Mouse (Mus musculus): ENCODE results near the gene Fbxw21.
"Not testable (repeated sequence)": the region's sequence is repeated elsewhere in the genome, so short reads cannot be mapped to it uniquely, and the experiment has no call there.

The Fbxw21 gene

GRCm38 (mm10) chr9:109161941-109162340, at the start of gene Fbxw21:
Gene Fbxw21 (minus strand): TSS chr9:109162041.
- DNase-seq (ENCODE audit: low spot score) = no peak

DNA sequence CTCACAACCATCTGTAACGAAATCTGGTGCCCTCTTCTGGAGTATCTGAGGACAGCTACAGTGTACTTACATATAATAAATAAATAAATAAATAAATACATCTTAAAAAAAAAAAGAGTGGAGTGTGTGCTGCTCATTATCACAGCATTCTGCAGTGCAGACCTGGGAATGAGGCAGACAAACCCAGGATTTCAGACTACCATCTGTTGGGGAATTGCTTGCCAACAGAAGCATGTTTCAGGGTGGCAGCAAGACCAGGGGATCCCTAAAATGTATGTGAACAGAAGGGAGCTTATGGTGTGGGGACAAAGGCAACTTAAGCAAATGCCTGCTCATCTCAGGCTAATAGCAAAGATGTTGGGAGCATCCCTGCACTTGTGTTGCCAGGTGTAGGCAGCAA, 39.5 kb upstream of the Fbxw21 start:
- DNase-seq (ENCODE audit: low spot score) = not testable (repeated sequence)

DNA sequence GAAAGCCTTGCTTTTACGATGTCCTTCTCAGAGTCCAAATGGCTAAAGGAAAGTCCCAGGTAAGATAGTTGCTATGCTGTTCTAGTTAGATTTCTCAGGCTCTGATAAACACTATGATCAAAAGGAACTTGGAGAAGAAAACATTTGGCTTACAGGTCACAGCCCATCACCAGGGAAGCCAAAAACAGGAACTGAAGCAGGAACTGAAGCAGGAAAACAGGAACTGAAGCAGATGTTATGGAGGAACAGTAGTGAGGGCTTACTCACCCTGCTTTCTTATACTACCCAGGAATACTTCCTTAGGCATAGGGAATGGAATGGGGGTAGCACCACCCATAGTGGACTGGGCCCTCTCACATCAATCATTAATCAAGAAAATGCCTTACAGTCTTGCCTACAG, 38.5 kb upstream of the Fbxw21 start:
- no peak for DNase-seq (ENCODE audit: low spot score)

GRCm38 (mm10) chr9:109199353-109199752, 37.5 kb upstream of the Fbxw21 start:
- DNase-seq (ENCODE audit: low spot score) = no peak

GRCm38 (mm10) chr9:109195875-109196274, 34.0 kb upstream of the Fbxw21 start, which contains the start of gene Fbxw13:
Gene Fbxw13 (minus strand): TSS chr9:109195975.
- not testable (repeated sequence) for DNase-seq (ENCODE audit: low spot score)

- DNase-seq (ENCODE audit: low spot score) = no peak
These were observed 15.4 kb upstream of the Fbxw21 start for GRCm38 (mm10) chr9:109177208-109177607.

GRCm38 (mm10) chr9:109176301-109176700, 14.5 kb upstream of the Fbxw21 start:
- DNase-seq (ENCODE audit: low spot score) = no peak

DNA sequence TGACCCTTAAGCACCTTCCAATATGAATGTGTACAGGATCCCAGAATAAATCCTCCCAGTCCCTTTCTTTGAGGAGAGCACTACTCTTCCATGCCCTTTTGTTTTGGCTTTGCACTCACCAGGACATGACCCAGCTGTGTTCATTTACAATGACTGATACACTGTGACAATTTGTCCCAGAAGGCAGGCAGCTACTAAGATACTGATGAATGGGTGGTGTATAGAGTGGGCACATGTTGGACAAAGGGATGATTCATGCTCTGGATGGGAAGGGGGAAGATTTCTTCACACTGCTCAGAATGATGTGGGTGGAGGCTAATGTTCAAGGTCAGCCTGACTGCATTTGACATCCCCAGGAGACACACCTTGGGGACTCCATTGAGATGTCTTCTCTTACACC, 5.5 kb upstream of the Fbxw21 start:
- no peak for DNase-seq (ENCODE audit: low spot score)

DNA sequence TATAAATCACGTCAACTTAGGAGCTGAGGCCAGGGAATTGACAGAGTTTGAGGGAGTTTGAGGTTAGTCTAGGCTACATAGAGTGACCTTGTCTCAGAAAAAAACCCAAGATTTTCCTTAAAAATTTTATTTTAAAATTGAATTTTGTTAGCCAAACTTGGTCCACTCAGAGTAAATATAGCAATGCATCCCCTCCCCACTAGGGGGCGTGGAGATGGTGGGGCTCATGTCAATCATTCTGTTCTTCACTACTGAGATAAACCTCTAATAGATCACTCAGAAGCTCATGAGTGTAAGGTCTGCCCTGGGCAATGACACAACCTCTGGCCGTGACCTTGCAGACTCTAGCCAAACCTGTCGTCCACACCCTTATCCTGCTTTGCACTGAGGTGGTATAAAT, 21.4 kb downstream of the Fbxw21 start:
- DNase-seq (ENCODE audit: low spot score) = not testable (repeated sequence)

DNA sequence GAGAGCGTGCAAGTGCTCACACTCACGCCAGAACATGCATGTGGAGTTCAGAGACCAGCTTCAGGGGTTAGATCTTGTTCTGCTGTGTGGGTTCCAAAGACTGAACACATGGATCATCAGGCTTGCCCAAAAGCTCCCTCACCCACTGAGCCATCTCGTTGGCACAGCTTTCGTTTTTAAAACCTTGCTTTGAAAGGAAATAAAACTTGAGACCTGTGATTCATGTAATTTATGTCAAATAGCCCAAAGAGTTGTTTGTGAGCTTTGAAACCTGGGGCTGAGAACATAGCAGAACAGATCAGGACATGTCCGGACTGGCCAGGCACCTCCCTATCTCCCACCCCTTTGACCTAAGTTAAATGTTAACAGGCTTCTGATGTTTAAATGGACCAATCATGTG, 31.8 kb downstream of the Fbxw21 start:
- DNase-seq (ENCODE audit: low spot score) = no peak

- DNase-seq (ENCODE audit: low spot score) = peak; percentile 33
These were observed 33.6 kb downstream of the Fbxw21 start for GRCm38 (mm10) chr9:109128211-109128610.

DNA sequence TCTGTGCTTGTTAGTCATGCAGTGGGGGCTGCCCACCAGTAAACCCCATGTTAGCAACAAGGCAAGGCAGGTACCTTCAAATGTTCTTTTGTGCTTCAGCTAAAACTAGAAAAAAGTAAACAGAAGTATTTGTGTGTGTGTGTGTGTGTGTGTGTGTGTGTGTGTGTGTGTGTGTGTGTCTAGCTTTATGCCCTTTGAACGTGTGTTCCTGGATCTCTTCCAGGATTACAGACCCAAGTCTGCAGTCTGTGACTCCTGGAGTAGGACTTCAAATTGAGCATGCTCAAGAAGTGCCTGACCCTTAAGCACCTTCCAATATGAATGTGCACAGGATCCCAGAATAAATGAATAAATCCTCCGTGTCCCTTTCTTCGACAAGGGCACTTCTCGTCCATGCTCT, 34.8 kb downstream of the Fbxw21 start:
- DNase-seq (ENCODE audit: low spot score) = no peak

- no peak for DNase-seq (ENCODE audit: low spot score)
These were observed 36.4 kb downstream of the Fbxw21 start for GRCm38 (mm10) chr9:109125481-109125880.

DNA sequence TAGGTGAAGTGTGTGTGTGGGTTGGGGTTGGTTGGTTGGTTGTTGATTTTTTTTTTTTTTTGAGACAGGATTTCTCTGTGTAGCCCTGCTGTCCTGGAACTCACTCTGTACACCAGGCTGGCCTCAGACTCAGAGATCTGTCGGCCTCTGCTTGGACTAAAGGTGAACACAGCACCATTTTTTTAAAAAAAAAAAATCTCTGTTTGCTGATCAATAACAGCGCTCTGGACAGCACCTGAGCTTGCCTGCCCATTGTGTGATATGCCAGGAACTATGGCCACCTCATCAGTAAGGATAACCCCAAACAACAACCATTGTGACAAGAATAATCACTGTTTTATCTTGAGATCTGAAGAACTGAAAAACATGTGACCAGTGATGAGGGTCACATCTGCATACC, 36.8 kb downstream of the Fbxw21 start:
- DNase-seq (ENCODE audit: low spot score) = no peak

DNA sequence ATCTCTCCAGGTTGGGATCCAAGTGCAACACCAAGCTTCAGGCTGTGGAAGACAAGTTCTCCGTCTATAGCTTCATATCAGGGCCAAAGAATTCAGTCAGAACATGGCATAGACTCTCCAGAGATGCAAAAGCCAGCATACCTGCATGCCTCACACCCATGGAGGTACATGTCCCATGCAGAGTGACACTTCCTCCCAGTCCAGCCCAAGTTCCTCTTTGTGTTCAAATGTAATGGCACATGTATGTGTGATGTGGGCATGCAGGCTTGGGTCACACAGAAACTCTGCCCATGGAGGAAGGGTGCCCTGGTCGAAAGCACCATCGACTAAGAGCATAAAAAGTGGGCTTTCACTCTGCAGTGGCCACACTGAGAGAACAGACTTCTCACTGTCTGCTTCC, 37.7 kb downstream of the Fbxw21 start:
- no peak for DNase-seq (ENCODE audit: low spot score)

DNA sequence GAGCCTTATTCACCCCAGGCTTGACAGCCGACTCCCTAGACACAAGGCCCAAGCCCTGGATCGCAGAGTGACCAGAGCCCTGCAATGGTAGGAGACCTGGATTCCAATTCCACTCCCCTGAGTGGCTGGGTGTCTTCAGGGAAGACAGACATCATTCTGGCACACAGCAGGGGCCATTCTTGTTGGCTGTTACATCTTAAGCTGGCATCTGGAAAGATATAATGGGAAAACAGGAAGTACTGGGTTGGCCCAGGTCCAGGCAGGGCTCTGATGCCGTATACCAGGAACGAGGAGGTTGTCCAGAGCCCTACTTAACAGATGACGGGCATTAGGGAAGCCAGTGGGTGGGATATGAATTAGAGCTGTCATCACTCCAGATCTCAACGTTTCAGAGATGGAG, 38.6 kb downstream of the Fbxw21 start:
- DNase-seq (ENCODE audit: low spot score) = no peak

- DNase-seq (ENCODE audit: low spot score) = peak; percentile 37
These were observed 39.2 kb downstream of the Fbxw21 start for GRCm38 (mm10) chr9:109122553-109123085.

DNA sequence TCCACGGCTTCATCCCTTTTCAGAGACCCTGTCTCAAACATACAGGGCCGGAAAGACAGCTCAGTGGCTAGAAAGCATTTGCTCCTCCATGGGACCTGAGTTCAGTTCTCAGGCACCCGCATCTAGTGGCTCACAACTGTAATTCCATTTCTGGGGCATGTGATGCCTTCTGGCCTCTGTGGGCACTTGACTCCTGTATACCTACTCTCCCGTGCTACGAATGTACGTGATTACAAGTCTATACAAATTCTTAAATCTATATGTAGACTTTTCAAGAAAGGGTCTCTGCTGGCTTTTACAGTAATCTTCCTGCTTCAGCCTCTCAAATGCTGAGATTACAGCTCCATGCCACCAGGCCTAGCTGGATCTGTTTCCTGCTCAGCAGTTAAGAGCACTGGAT, 40.9 kb downstream of the Fbxw21 start:
- DNase-seq (ENCODE audit: low spot score) = no peak

- DNase-seq (ENCODE audit: low spot score) = no peak
These were observed 42.3 kb downstream of the Fbxw21 start for GRCm38 (mm10) chr9:109119571-109119970.

- no peak for DNase-seq (ENCODE audit: low spot score)
These were observed 43.7 kb downstream of the Fbxw21 start for GRCm38 (mm10) chr9:109118106-109118505.

DNA sequence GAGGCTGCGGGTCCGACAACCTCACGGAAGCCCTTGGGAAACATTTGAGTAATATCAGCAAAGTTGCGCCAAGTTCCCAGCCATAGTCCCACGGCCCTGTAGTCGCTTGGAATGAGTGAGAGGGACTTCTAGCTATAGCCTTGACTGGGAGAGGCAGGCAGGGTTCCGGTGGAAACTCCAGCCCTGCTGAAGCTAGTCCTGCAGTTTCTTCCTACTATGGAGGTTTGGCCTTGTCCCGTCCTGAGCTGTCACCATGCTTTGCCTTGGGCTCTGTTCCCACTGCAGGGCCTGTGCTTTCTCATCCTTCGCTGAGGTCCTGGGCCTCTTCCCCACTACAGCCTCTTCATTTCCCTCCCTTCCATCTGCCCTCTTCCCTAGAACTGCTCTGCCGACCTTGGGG, 45.6 kb downstream of the Fbxw21 start:
- DNase-seq (ENCODE audit: low spot score) = no peak

DNA sequence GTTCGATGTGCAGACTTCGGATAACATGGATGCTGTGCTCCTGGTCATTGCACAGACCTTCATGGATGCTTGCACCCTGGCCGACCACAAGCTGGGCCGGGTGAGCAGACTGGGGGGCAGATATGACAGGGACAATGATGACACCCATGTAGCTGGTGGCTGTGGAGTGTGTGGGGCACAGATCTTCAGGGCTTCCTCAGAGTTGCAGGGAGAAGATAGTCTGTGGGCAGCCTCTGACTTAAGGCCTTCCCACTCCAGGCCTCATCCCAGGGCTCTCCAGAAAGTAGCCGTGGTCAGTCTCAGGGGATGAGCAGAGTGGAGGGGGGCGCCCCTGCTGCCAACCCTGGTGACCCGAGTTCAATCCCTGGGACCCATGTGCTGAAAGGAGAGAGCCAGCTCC, 47.0 kb downstream of the Fbxw21 start:
- no peak for DNase-seq (ENCODE audit: low spot score)

DNA sequence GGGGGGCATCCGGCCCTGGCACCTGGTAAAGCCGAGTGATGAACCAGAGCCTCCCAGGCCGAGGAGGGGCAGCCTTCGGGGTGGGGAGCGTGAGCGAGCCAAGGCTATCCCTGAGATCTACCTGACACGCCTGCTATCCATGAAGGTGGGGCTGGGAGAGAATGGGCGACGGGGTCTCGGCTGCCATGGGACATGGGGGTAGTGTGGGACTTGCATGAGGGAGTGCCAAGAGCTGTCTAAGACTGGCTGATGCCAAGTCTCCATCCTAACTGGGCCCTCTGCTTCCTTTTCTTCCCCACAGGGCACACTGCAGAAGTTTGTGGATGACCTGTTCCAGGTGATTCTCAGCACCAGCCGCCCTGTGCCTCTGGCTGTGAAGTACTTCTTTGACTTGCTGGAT, 47.6 kb downstream of the Fbxw21 start:
- no peak for DNase-seq (ENCODE audit: low spot score)

DNA sequence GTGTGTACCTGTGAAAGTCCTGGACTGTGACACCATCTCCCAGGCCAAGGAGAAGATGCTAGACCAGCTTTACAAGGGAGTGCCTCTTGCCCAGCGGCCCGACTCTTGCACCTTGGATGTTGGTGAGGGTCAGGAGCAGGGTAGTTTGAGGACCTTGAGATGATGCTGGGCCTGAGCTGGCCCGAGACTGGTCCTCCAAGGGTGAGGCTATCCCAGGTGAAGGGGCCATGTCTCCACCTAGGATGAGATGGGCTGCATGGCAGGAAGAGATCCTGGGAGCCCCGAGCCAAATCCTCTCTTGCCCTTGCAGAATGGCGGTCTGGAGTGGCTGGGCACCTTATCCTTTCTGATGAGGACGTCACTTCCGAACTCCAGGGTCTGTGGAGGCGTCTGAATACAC, 48.5 kb downstream of the Fbxw21 start:
- DNase-seq (ENCODE audit: low spot score) = no peak

DNA sequence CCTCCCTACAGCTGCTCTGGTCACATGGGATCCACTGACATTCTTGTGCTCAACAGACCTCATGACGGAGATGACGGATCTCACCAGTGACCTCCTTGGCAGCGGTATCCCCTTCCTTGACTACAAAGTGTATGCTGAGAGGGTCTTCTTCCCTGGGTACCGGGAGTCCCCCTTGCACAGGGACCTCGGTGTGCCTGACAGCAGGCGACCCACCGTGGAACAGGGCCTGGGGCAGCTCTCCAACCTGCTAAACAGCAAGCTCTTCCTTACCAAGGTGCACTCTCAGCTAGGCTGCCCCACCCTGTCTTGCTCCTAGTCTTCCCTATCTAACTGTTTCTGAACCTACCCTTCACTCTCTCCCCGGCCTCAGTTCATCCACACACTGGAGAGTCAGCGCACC, 50.2 kb downstream of the Fbxw21 start:
- no peak for DNase-seq (ENCODE audit: low spot score)
